Comparison of ENCODE assay signal across 9 mouse cellular contexts in the genomic region with DNA sequence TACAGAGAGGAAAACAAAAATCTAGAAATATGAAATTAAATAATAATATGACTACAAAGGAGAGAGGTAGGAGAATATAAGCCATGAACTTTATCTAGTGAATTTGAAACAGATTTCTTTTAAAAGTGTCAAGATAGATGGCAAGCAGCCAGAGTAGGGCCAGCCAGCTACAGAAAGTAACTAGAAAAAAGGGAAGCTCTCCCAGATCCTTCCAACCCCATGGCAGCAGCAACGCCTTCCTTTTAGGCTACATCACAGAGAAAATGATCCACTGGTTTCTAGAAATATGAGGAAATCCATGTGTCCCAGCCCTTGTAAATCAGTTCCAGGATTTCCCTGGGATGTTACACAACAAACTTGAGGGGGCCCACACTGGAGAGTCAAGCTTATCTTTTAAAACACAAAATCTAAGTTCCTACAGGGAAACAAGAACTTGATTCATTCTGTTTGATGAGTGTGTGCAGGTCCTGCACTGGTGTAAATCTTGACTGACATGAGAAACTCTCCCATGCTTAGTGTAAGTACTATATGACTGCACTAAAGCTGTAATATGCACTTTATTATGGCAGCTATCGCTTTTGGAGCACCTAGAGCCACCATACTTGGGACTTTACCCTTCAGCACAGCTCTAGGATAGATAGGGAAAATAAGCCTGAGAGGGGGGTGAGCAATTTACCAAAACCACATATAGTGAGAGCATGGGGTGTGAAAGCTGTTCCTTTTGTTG. TPM values are rescaled to one million over a fixed set of nuclear protein-coding genes. Genes with fewer than 3 reads are reported as not detected.
A peak's percentile ranks its signal among the peaks of the same experiment; 100 is the strongest.
DNase-seq lines count a peak whose midpoint lies in the region; ATAC-seq lines count a peak whose summit lies in the region.
"Had no signal": no experiment of that assay in that cellular context is flagged by ENCODE, and none has a peak within 500 bp of the region (broad histone marks: within the 10 kb centered on the region; RNA-seq: fewer than 3 reads in every experiment).

No protein-coding gene starts in this region.

- H3K27me3 ChIP-seq in kidney, embryonic 15.5 days, result no peaks in the 10 kb centered on the region
- no peaks in the 10 kb centered on the region for H3K27me3 ChIP-seq in forebrain, embryonic 12.5 days
- no peaks in the 10 kb centered on the region for H3K27me3 ChIP-seq in intestine, embryonic 14.5 days (replicated peaks; ENCODE audit: control insufficient read depth, insufficient read depth, low read length)
- H3K27me3 ChIP-seq in midbrain, embryonic 16.5 days (ENCODE audit: control insufficient read depth, insufficient read depth, low read depth, low read length), result no peaks in the 10 kb centered on the region

- peaks cover 13% of the 10 kb centered on the region for H3K4me1 ChIP-seq in kidney, embryonic 15.5 days
- peaks cover 17% of the 10 kb centered on the region for H3K4me1 ChIP-seq in forebrain, embryonic 12.5 days
- H3K4me1 ChIP-seq in intestine, embryonic 14.5 days (replicated peaks; ENCODE audit: control insufficient read depth, insufficient read depth, low read length), result peaks cover 17% of the 10 kb centered on the region
- H3K4me1 ChIP-seq in midbrain, embryonic 16.5 days (ENCODE audit: control insufficient read depth, insufficient read depth, low read length), result peaks cover 21% of the 10 kb centered on the region

- 60% methylated on average over 2 of the region's 2 CpGs for WGBS in kidney, embryonic 15.5 days
- WGBS in forebrain, embryonic 12.5 days, result 88% methylated on average over 2 of the region's 2 CpGs
- 60% methylated on average over 2 of the region's 2 CpGs for WGBS in intestine, embryonic 14.5 days
- WGBS in midbrain, embryonic 16.5 days, result 77% methylated on average over 2 of the region's 2 CpGs

- H3K27ac ChIP-seq in kidney, embryonic 15.5 days, result 0 out of 2 replicates have a peak overlapping the region, but pooled peaks have one; percentile 6
- no peak overlapping the region for H3K27ac ChIP-seq in forebrain, embryonic 12.5 days
- no peak overlapping the region for H3K27ac ChIP-seq in intestine, embryonic 14.5 days (ENCODE audit: low read depth)
- H3K27ac ChIP-seq in midbrain, embryonic 16.5 days (ENCODE audit: low read length), result no peak overlapping the region

- intact Hi-C loops in left cerebral cortex, postnatal 36 days (cut with DNase I), result no loop called here

- H3K36me3 ChIP-seq in kidney, embryonic 15.5 days, result peaks cover 26% of the 10 kb centered on the region
- peaks cover 16% of the 10 kb centered on the region for H3K36me3 ChIP-seq in forebrain, embryonic 12.5 days (replicated peaks)
- peaks cover 24% of the 10 kb centered on the region for H3K36me3 ChIP-seq in intestine, embryonic 14.5 days (ENCODE audit: control insufficient read depth, insufficient read depth, low read length)
- H3K36me3 ChIP-seq in midbrain, embryonic 16.5 days (ENCODE audit: control insufficient read depth, insufficient read depth, low read length), result peaks cover 8% of the 10 kb centered on the region

- no peaks in the 10 kb centered on the region for H3K9me3 ChIP-seq in kidney, embryonic 15.5 days (replicated peaks)
- no peaks in the 10 kb centered on the region for H3K9me3 ChIP-seq in forebrain, embryonic 12.5 days
- H3K9me3 ChIP-seq in intestine, embryonic 14.5 days (ENCODE audit: control insufficient read depth, low read length), result no peaks in the 10 kb centered on the region
- no peaks in the 10 kb centered on the region for H3K9me3 ChIP-seq in midbrain, embryonic 16.5 days (replicated peaks; ENCODE audit: control insufficient read depth, low read length, poor library complexity, severe bottlenecking)

- peak overlapping the region; percentile 23 for H3K4me3 ChIP-seq in kidney, embryonic 15.5 days (replicated peaks)
- no peak overlapping the region; the same call in 1 of the 2 replicates for H3K4me3 ChIP-seq in forebrain, embryonic 12.5 days (replicated peaks)
- H3K4me3 ChIP-seq in intestine, embryonic 14.5 days (ENCODE audit: low read depth, low read length), result no peak overlapping the region
- H3K4me3 ChIP-seq in midbrain, embryonic 16.5 days (ENCODE audit: low read depth, low read length), result peak overlapping the region; percentile 28

- H3K9ac ChIP-seq in kidney, embryonic 15.5 days, result no peak overlapping the region
- H3K9ac ChIP-seq in forebrain, embryonic 12.5 days, result no peak overlapping the region
- no peak overlapping the region for H3K9ac ChIP-seq in intestine, embryonic 14.5 days (ENCODE audit: low read length)
- 0 out of 2 replicates have a peak overlapping the region, but pooled peaks have one; percentile 31 for H3K9ac ChIP-seq in midbrain, embryonic 16.5 days (ENCODE audit: low read depth, low read length)

- DNase-seq in kidney, adult 18-20 months, result no peak
- no peak for DNase-seq in intestine, embryonic 14.5 days (ENCODE audit: low spot score)
- DNase-seq in left cerebral cortex, postnatal 36 days (ENCODE audit: low spot score in 2 of 2), result no peak
- no peak for DNase-seq in frontal cortex, postnatal 14 days (ENCODE audit: low spot score in 2 of 2)
- no peak for DNase-seq in left cerebral cortex, adult 11 months (ENCODE audit: low spot score)
- DNase-seq: cerebellum, adult 11-12 months had no signal

- no peak for ATAC-seq in kidney, embryonic 15.5 days (replicated peaks; ENCODE audit: low FRiP score)
- no peak for ATAC-seq in forebrain, embryonic 12.5 days (ENCODE audit: low FRiP score)
- no peak for ATAC-seq in intestine, embryonic 14.5 days (replicated peaks; ENCODE audit: low FRiP score, low TSS enrichment, low read depth)
- no peak for ATAC-seq in midbrain, embryonic 16.5 days

- H3K4me2 ChIP-seq in kidney, embryonic 15.5 days, result peak overlapping the region; percentile 44
- H3K4me2 ChIP-seq in forebrain, embryonic 12.5 days, result peak overlapping the region; percentile 32
- H3K4me2 ChIP-seq in intestine, embryonic 14.5 days (ENCODE audit: low read length), result peak overlapping the region; percentile 45
- peak overlapping the region; percentile 55 for H3K4me2 ChIP-seq in midbrain, embryonic 16.5 days (ENCODE audit: low read length)

RNA-seq across cellular contexts. Expression of a gene that starts 2.8 kb away (rescaled TPM):
- polyA plus RNA-seq in kidney, embryonic 15.5 days (2015; fragmentation: Nextera tagmentation; extraction: Ambion mirVana), result 37.5 and 40.9 TPM in 2 replicates
- polyA plus RNA-seq in forebrain, embryonic 12.5 days (2016; fragmentation: Nextera tagmentation; extraction: Ambion mirVana), result 59.2 and 60.5 TPM in 2 replicates
- 43.0 and 48.2 TPM in 2 replicates for polyA plus RNA-seq in intestine, embryonic 14.5 days (2014; fragmentation: Nextera tagmentation; extraction: Ambion mirVana)
- 19.2 and 22.3 TPM in 2 replicates for polyA plus RNA-seq in midbrain, embryonic 16.5 days (2015; fragmentation: Nextera tagmentation; extraction: Ambion mirVana)
- 10 to 100 TPM; 15.0 to 16.0 TPM for total RNA-seq in left cerebral cortex, postnatal 36 days (2021)

RNA-seq across cellular contexts. Expression of a gene that starts 26.0 kb away (rescaled TPM):
- polyA plus RNA-seq in kidney, embryonic 15.5 days (2015; fragmentation: Nextera tagmentation; extraction: Ambion mirVana), result 0.84 and 0.87 TPM in 2 replicates
- polyA plus RNA-seq in forebrain, embryonic 12.5 days (2016; fragmentation: Nextera tagmentation; extraction: Ambion mirVana), result 0.93 and 1.1 TPM in 2 replicates
- 0.34 and 0.35 TPM in 2 replicates for polyA plus RNA-seq in intestine, embryonic 14.5 days (2014; fragmentation: Nextera tagmentation; extraction: Ambion mirVana)
- polyA plus RNA-seq in midbrain, embryonic 16.5 days (2015; fragmentation: Nextera tagmentation; extraction: Ambion mirVana), result 3.4 and 4.2 TPM in 2 replicates
- total RNA-seq in left cerebral cortex, postnatal 36 days (2021), result not detected

Comparison
In these comparisons a context has a peak if more than half of its experiments do, and no peak if none do; other contexts are left out.
1. H3K4me3 ChIP-seq: peak in kidney, embryonic 15.5 days (single experiment) and midbrain, embryonic 16.5 days (single experiment); none in forebrain, embryonic 12.5 days (single experiment) and intestine, embryonic 14.5 days (single experiment).
2. Peak in every context shown above with its lines, with median percentiles within 50 percentile points of each other: H3K4me2 ChIP-seq.